Mouse (Mus musculus) ES-Bruce4 (cell line): ENCODE measurements around the gene Heatr5a.

Source experiments
- CTCF ChIP-seq: IDR thresholded peaks from one replicate; pipeline ENCODE4 v1.8.1; 2011; ENCODE audit warnings: low read depth, low read length
- POLR2A ChIP-seq: IDR thresholded peaks from one replicate; pipeline ENCODE4 v1.8.1; 2011; ENCODE audit warnings: low read length; ENCODE audit not compliant: insufficient read depth

DNA sequence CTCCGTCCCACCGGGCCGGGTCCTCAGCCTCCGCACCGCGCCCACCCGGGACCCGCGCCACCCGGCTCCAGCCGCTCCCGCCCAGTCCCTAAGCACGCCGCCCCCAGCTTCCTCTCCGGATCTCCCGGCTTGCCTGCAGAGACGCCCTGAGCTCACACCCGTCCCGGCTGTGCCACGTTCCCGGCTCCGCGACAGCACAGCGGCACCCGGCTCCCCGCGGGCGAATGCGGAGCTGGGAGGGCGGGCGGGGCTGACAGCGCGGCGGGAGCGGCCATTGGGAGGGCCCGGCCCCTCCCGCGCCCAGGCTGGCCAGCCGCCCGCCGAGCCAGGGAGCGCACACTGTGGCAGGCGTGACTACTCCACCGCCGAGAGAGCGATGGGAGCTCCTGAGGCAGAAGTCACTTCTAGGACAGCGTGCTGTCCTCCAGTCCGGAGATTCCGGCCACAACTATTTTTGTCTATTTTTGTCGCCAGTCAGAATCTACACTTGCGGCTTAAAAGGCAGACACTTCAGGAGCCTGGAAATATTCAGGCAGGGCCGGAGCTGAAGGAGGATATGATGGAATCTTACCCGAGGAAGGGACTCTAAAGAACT is at the start of gene Heatr5a:
- TF ChIP-seq CTCF (no peak), POLR2A (no peak)
